Mouse (Mus musculus) subcutaneous adipose tissue, adult 2 months (tissue): Measurements from ENCODE around the gene AC153137.1. TPM values are rescaled to one million over a fixed set of nuclear protein-coding genes. Genes with fewer than 3 reads are reported as not detected.

Experiments
- polyA plus RNA-seq: library from polyadenylated mRNA; depleted of rRNA; stranded (reverse); fragments of >200 nt; gene quantifications from 2 replicates; pipeline ENCODE4 v1.2.3, GENCODE M21; 2012; ENCODE audit warnings: low replicate concordance; rRNA removed

AC153137.1 gene
- not detected in 2 replicates for polyA plus RNA-seq

GRCm38 (mm10) chr1:30977868-30978267 is at the start of gene AC153137.1:
Gene AC153137.1, minus strand, starts transcription at chr1:30977968.

Other genes with a start within 250 kb of the AC153137.1 start
- 13.9 and 31.6 TPM in 2 replicates for gene Phf3, start 104.0 kb downstream of the AC153137.1 start, polyA plus RNA-seq
- not detected in 2 replicates for gene Lgsn, start 198.4 kb upstream of the AC153137.1 start, polyA plus RNA-seq
- gene 4931428L18Rik, start 244.7 kb upstream of the AC153137.1 start, polyA plus RNA-seq: 0.91 and 3.1 TPM in 2 replicates
- not detected in 2 replicates for gene Pih1d3, start 244.9 kb upstream of the AC153137.1 start, polyA plus RNA-seq